Comparison of ENCODE assay signal across 27 mouse cellular contexts in the genomic region with DNA sequence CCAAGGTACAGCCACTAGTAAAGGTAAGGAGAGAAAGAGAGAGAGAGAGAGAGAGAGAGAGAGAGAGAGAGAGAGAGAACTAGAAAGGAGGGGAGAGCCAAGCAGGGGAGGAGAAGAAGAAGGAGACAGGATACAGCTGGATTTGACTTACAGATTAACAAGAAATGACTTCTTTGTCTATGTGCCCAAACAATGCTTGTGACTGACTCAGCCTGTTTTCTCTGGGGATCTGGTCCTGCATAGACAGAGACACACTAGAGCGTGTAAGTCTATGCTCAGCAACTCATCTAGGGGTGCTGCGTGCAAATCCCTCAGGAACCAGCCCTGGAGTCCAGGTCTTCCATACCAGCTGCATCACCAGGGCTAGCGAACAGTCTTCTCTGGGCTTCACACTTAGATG.
DNase-seq lines count a peak whose midpoint lies in the region; ATAC-seq and TF ChIP-seq lines count a peak whose summit lies in the region.
"Had no signal": no experiment of that assay in that cellular context is flagged by ENCODE, and none has a peak within 500 bp of the region (broad histone marks: within the 10 kb centered on the region; RNA-seq: fewer than 3 reads in every experiment).

No protein-coding gene starts in this region.

- intact Hi-C loops in heart, adult 2 months (cut with DNase I), result no loop called here

- H3K4me2 ChIP-seq in heart, embryonic 15.5 days, result no peak overlapping the region
- no peak overlapping the region for H3K4me2 ChIP-seq in lung, embryonic 15.5 days
- no peak overlapping the region for H3K4me2 ChIP-seq in stomach, embryonic 16.5 days (ENCODE audit: low read depth, low read length)
- H3K4me2 ChIP-seq: embryonic facial prominence, embryonic 13.5 days; heart, embryonic 11.5 days; hindbrain, embryonic 14.5 days; limb, embryonic 13.5 days; liver, embryonic 11.5 days; midbrain, embryonic 15.5 days had no signal

- no peak for TF ChIP-seq EP300 in heart, adult 2 months (IDR thresholded peaks at IDR 0.05; ENCODE audit: insufficient read depth, low read depth, low read length)

- no peaks in the 10 kb centered on the region for H3K79me2 ChIP-seq in heart, adult 2 months (replicated peaks; ENCODE audit: control insufficient read depth, insufficient read depth, low read length)

- no peak overlapping the region for H3K4me3 ChIP-seq in heart, embryonic 15.5 days
- no peak overlapping the region for H3K4me3 ChIP-seq in heart, adult 2 months
- H3K4me3 ChIP-seq in lung, embryonic 15.5 days, result no peak overlapping the region
- H3K4me3 ChIP-seq in stomach, embryonic 16.5 days (replicated peaks; ENCODE audit: low read length), result no peak overlapping the region
- H3K4me3 ChIP-seq: embryonic facial prominence, embryonic 13.5 days; forebrain, embryonic 10.5 days; gastrocnemius, adult 2 months; limb, embryonic 13.5 days; midbrain, embryonic 10.5 days; midbrain, embryonic 15.5 days had no signal

- peak overlapping the region; percentile 40; the same call in 1 of the 2 replicates for H3K27ac ChIP-seq in heart, embryonic 15.5 days
- no peak overlapping the region for H3K27ac ChIP-seq in heart, adult 2 months
- H3K27ac ChIP-seq in lung, embryonic 15.5 days, result peak overlapping the region; percentile 91
- peak overlapping the region; percentile 52; the same call in 1 of the 2 replicates for H3K27ac ChIP-seq in stomach, embryonic 16.5 days (ENCODE audit: low read length)
- H3K27ac ChIP-seq: embryonic facial prominence, embryonic 13.5 days; forebrain, embryonic 10.5 days; gastrocnemius, adult 2 months; hindbrain, embryonic 14.5 days; limb, embryonic 13.5 days; macrophage; midbrain, embryonic 10.5 days; midbrain, embryonic 15.5 days had no signal

- TF ChIP-seq CTCF in heart, adult 2 months (IDR thresholded peaks at IDR 0.05), result no peak

- no peak for TF ChIP-seq POLR2A in heart, adult 2 months (IDR thresholded peaks at IDR 0.05; ENCODE audit: insufficient read depth, low read depth, low read length)

- H3K9me3 ChIP-seq in heart, embryonic 15.5 days (replicated peaks), result no peaks in the 10 kb centered on the region
- H3K9me3 ChIP-seq in lung, embryonic 15.5 days, result no peaks in the 10 kb centered on the region
- no peaks in the 10 kb centered on the region for H3K9me3 ChIP-seq in stomach, embryonic 16.5 days (replicated peaks; ENCODE audit: control insufficient read depth, low read length)
- H3K9me3 ChIP-seq: embryonic facial prominence, embryonic 13.5 days; forebrain, embryonic 10.5 days; limb, embryonic 13.5 days; midbrain, embryonic 10.5 days; midbrain, embryonic 15.5 days had no signal

- H3K4me1 ChIP-seq in heart, embryonic 15.5 days (replicated peaks), result peaks cover 53% of the 10 kb centered on the region
- peaks cover 22% of the 10 kb centered on the region for H3K4me1 ChIP-seq in heart, adult 2 months (ENCODE audit: control insufficient read depth, insufficient read depth, low read length)
- peaks cover 71% of the 10 kb centered on the region for H3K4me1 ChIP-seq in lung, embryonic 15.5 days
- peaks cover 37% of the 10 kb centered on the region for H3K4me1 ChIP-seq in stomach, embryonic 16.5 days (ENCODE audit: control insufficient read depth, insufficient read depth, low read length)
- H3K4me1 ChIP-seq: midbrain, embryonic 15.5 days had no signal

- peaks cover 10% of the 10 kb centered on the region; the same call in 1 of the 2 replicates for H3K27me3 ChIP-seq in heart, embryonic 15.5 days
- no peaks in the 10 kb centered on the region for H3K27me3 ChIP-seq in heart, adult 2 months (ENCODE audit: control insufficient read depth, insufficient read depth, low read length)
- no peaks in the 10 kb centered on the region for H3K27me3 ChIP-seq in lung, embryonic 15.5 days
- H3K27me3 ChIP-seq in stomach, embryonic 16.5 days (ENCODE audit: control insufficient read depth, insufficient read depth, low read length), result no peaks in the 10 kb centered on the region
- H3K27me3 ChIP-seq: embryonic facial prominence, embryonic 13.5 days; limb, embryonic 13.5 days; midbrain, embryonic 15.5 days had no signal

- H3K36me3 ChIP-seq in heart, embryonic 15.5 days, result no peaks in the 10 kb centered on the region
- no peaks in the 10 kb centered on the region for H3K36me3 ChIP-seq in heart, adult 2 months (ENCODE audit: control insufficient read depth, insufficient read depth, low read length)
- H3K36me3 ChIP-seq in lung, embryonic 15.5 days, result no peaks in the 10 kb centered on the region
- no peaks in the 10 kb centered on the region for H3K36me3 ChIP-seq in stomach, embryonic 16.5 days (ENCODE audit: control insufficient read depth, insufficient read depth, low read length)
- H3K36me3 ChIP-seq: embryonic facial prominence, embryonic 13.5 days; forebrain, embryonic 10.5 days; limb, embryonic 13.5 days; midbrain, embryonic 10.5 days; midbrain, embryonic 15.5 days had no signal

- no peak for ATAC-seq in heart, embryonic 15.5 days (replicated peaks; ENCODE audit: insufficient number of reproducible peaks, insufficient read depth, low FRiP score, low read depth)
- ATAC-seq in lung, embryonic 15.5 days (ENCODE audit: borderline replicate concordance, extremely low read depth, low FRiP score, low TSS enrichment), result no peak
- no peak for ATAC-seq in stomach, embryonic 16.5 days (ENCODE audit: insufficient read depth, low FRiP score)
- ATAC-seq in monocyte, adult 5-6 weeks (replicated peaks; ENCODE audit: insufficient number of reproducible peaks, low FRiP score, low TSS enrichment, poor library complexity, severe bottlenecking), result no peak
- ATAC-seq: forebrain, embryonic 16.5 days; midbrain, embryonic 15.5 days had no signal

- no peak overlapping the region for H3K9ac ChIP-seq in heart, embryonic 15.5 days
- H3K9ac ChIP-seq in heart, adult 2 months (ENCODE audit: low read depth, low read length), result no peak overlapping the region
- no peak overlapping the region for H3K9ac ChIP-seq in lung, embryonic 15.5 days
- no peak overlapping the region for H3K9ac ChIP-seq in stomach, embryonic 16.5 days (ENCODE audit: low read length)
- H3K9ac ChIP-seq: embryonic facial prominence, embryonic 13.5 days; hindbrain, embryonic 14.5 days; limb, embryonic 13.5 days; midbrain, embryonic 15.5 days had no signal

- 73% methylated on average over 3 of the region's 3 CpGs for WGBS in heart, embryonic 15.5 days
- 64% methylated on average over 3 of the region's 3 CpGs for WGBS in heart, adult 2 months
- 66% methylated on average over 3 of the region's 3 CpGs for whole genome bisulfite sequencing in lung, embryonic 15.5 days
- WGBS in stomach, embryonic 16.5 days, result 73% methylated on average over 3 of the region's 3 CpGs

- no peak for DNase-seq in heart, adult 2 months
- DNase-seq in lung, postnatal 36 days, result no peak
- peak; percentile 29 for DNase-seq in adipocyte (ENCODE audit: low spot score)
- DNase-seq: adrenal gland, adult 2 months; adrenal gland, postnatal 36 days; B cell, adult 2 months; cerebellum, adult 18-20 months; cerebellum, postnatal 10 days; gastrocnemius, adult 2 months; gastrocnemius, postnatal 36 days; kidney, postnatal 25 days; right cerebral cortex, postnatal 25 days; thymus, postnatal 14 days had no signal
